Mouse (Mus musculus) limb, embryonic 10.5 days (tissue): Measurements from ENCODE around the gene Mxi1. TPM values are rescaled to one million over a fixed set of nuclear protein-coding genes. Genes with fewer than 3 reads are reported as not detected.

Source experiments
- DNase-seq: peaks from one replicate; pipeline ENCODE4 v3.0.0-alpha.2; 2017; ENCODE audit warnings: low spot score
- H3K27ac ChIP-seq: fragments of 300-500 bp; sonication (generic); 2 replicates; pipeline ENCODE4 v1.5.1; 2016; ENCODE audit warnings: mild to moderate bottlenecking
- H3K27me3 ChIP-seq: fragments of 300-500 bp; sonication (generic); 2 replicates; pipeline ENCODE4 v1.6.1; 2016; ENCODE audit warnings: low read depth, mild to moderate bottlenecking; ENCODE audit not compliant: poor library complexity, severe bottlenecking
- H3K36me3 ChIP-seq: fragments of 300-500 bp; sonication (generic); 2 replicates; pipeline ENCODE4 v1.6.1; 2016; ENCODE audit warnings: mild to moderate bottlenecking, moderate library complexity
- H3K4me1 ChIP-seq: fragments of 300-500 bp; sonication (generic); 2 replicates; pipeline ENCODE4 v1.6.1; 2016
- H3K4me3 ChIP-seq: fragments of 300-500 bp; sonication (generic); 2 replicates; pipeline ENCODE4 v1.5.1; 2016; ENCODE audit warnings: mild to moderate bottlenecking, moderate library complexity
- H3K9me3 ChIP-seq: fragments of 300-500 bp; sonication (generic); replicated peaks from 2 replicates; pipeline ENCODE4 v1.6.1; 2016; ENCODE audit warnings: mild to moderate bottlenecking
- WGBS: fragments of 180-500 bp; shearing (Covaris S2); methylation state at CpG from one replicate; pipeline ENCODE4 v1.1.7; 2016; 5-methylcytosine and 5-hydroxymethylcytosine counted together
- polyA plus RNA-seq: library from polyadenylated mRNA; unstranded; fragments of >200 nt; fragmentation: Nextera tagmentation; extraction: Ambion mirVana; gene quantifications from 2 replicates; pipeline ENCODE4 v1.2.1, GENCODE M21; 2016

Gene Mxi1
- polyA plus RNA-seq, 1 experiment from 2014 or later: 32.4 TPM

GRCm38 (mm10) chr19:53366881-53367280 is 56.6 kb downstream of the Mxi1 start:
- WGBS: 90% methylated on average over 7 of the region's 7 CpGs
- DNase-seq: no peak

DNA sequence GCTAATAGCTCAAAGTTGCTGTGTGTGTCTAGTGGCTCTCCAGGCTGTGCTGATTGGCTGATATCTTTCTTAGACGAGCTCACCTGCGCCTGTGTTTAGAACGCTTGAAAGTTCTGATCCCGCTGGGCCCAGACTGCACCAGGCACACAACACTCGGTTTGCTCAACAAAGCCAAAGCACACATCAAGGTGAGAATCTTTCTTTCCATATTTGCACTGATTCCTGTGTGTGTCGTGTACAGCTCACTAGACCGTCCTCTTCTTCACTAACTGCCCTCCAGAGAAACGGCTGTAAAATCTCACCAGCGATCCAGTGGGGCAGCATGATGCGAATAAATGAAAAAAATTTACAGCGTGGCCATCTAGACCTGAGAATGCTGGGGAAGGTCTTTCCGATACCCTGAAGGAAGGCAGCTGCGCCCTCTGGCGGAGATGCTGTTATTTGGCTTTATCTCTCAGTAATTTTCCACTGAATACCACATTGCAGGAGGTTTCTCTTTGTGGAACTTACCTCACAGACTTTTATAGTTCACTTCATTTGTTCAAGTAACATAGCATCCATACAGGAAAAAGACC is 59.2 kb downstream of the Mxi1 start:
- peaks cover 39% of the 10 kb centered on the region for H3K36me3 ChIP-seq
- peak; percentile 87 for DNase-seq
- H3K4me1 ChIP-seq: peaks cover 24% of the 10 kb centered on the region; the same call in 1 of the 2 replicates
- WGBS: 40% methylated on average over 14 of the region's 14 CpGs
- no peaks in the 10 kb centered on the region for H3K27me3 ChIP-seq
- H3K4me3 ChIP-seq: no peak overlapping the region
- no peaks in the 10 kb centered on the region for H3K9me3 ChIP-seq
- H3K27ac ChIP-seq: no peak overlapping the region

More at GRCm38 (mm10) chr19:53366881-53367280, 56.6 kb downstream of the Mxi1 start:
- Histone ChIP-seq H3K27ac (no peak overlapping the region), H3K4me1 (peaks cover 24% of the 10 kb centered on the region; the same call in 1 of the 2 replicates), H3K36me3 (peaks cover 24% of the 10 kb centered on the region), H3K4me3 (no peak overlapping the region), H3K27me3 (no peaks in the 10 kb centered on the region), H3K9me3 (no peaks in the 10 kb centered on the region)

DNA sequence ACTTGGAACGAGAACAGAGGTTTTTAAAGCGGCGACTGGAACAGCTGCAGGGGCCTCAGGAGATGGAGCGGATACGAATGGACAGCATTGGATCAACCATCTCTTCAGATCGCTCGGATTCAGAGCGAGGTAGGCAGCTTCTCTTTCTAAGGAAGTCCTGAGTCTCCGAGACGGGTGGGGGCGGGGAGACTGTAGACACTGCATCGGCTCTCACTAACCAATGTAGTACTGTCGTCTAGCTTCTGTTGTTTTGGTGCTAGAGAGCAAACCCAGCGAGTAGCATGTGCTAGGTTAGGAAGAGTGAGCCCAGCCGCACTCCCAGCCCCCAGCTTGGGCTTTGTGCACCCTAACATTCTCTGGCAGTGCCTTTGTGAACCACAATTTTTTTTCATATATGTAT is 59.9 kb downstream of the Mxi1 start:
- no peak overlapping the region for H3K4me3 ChIP-seq
- DNase-seq: no peak
- WGBS: 83% methylated on average over 15 of the region's 15 CpGs
- no peaks in the 10 kb centered on the region for H3K9me3 ChIP-seq
- peaks cover 44% of the 10 kb centered on the region for H3K36me3 ChIP-seq
- peaks cover 21% of the 10 kb centered on the region; the same call in 1 of the 2 replicates for H3K4me1 ChIP-seq
- H3K27ac ChIP-seq: no peak overlapping the region
- H3K27me3 ChIP-seq: no peaks in the 10 kb centered on the region

- Histone ChIP-seq H3K9me3 (no peaks in the 10 kb centered on the region), H3K27me3 (no peaks in the 10 kb centered on the region), H3K27ac (no peak within 1 kb of the TSS), H3K4me1 (peaks cover 21% of the 10 kb centered on the region; the same call in 1 of the 2 replicates), H3K4me3 (no peak within 1 kb of the TSS), H3K36me3 (peaks cover 58% of the 10 kb centered on the region)
- no peak for DNase-seq
- 92% methylated on average over 13 of the region's 13 CpGs for WGBS
Observed at GRCm38 (mm10) chr19:53371666-53372065, 61.3 kb downstream of the Mxi1 start, which contains the start of gene Gm10197. Gene Gm10197 (minus strand): TSS chr19:53371766.

DNA sequence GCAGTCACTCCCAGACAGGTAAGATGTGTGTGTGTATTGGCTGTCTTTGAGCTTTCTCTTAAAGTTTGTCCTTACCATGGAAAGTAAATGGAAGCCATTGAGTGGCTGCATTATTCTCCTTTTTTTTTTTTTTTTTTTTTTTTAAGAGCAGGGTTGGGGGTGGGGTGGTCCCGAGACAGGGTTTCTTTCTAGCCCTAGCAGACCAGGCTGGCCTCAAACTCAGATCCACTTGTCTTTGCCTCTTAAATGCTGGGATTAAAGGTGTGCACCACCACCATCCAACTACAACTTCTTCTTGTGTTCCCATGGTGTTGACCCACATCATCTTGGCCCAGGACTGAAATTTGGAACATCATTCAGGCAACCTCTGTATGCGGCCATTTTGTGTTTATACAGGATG is 63.3 kb downstream of the Mxi1 start:
- Histone ChIP-seq H3K4me3 (no peak overlapping the region), H3K4me1 (peaks cover 21% of the 10 kb centered on the region; the same call in 1 of the 2 replicates), H3K36me3 (peaks cover 77% of the 10 kb centered on the region), H3K27ac (no peak overlapping the region), H3K27me3 (no peaks in the 10 kb centered on the region), H3K9me3 (no peaks in the 10 kb centered on the region)
- WGBS: 95% methylated on average over 2 of the region's 2 CpGs
- no peak for DNase-seq

DNA sequence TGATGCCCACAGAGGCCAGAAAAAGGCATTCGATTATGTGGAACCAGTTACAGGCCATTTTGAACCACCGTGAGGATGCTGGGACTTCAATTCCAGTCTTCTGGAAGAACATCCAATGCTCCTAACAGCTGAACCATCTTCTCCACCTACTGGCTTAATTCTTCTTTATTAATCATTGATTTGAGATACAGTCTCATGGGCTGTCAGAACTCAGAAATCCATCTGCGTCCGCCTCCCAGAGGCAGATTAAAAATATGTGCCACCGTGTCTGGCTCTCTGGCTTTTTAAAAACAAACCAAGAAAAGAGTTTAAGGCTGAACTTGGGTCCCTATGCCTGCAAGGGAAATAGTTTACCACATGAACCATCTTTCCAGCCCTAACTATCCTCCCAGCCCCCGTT is 65.0 kb downstream of the Mxi1 start:
- Histone ChIP-seq H3K4me3 (no peak overlapping the region), H3K36me3 (peaks cover 91% of the 10 kb centered on the region), H3K4me1 (peaks cover 12% of the 10 kb centered on the region; the same call in 1 of the 2 replicates), H3K27me3 (no peaks in the 10 kb centered on the region), H3K9me3 (no peaks in the 10 kb centered on the region), H3K27ac (no peak overlapping the region)
- no peak for DNase-seq
- 95% methylated on average over 6 of the region's 6 CpGs for WGBS

GRCm38 (mm10) chr19:53375816-53376215 is 65.5 kb downstream of the Mxi1 start:
- peaks cover 91% of the 10 kb centered on the region for H3K36me3 ChIP-seq
- peaks cover 8% of the 10 kb centered on the region; the same call in 1 of the 2 replicates for H3K4me1 ChIP-seq
- H3K27ac ChIP-seq: no peak overlapping the region
- no peaks in the 10 kb centered on the region for H3K27me3 ChIP-seq
- no peak overlapping the region for H3K4me3 ChIP-seq
- H3K9me3 ChIP-seq: no peaks in the 10 kb centered on the region
- 92% methylated on average over 9 of the region's 9 CpGs for WGBS
- DNase-seq: no peak

DNA sequence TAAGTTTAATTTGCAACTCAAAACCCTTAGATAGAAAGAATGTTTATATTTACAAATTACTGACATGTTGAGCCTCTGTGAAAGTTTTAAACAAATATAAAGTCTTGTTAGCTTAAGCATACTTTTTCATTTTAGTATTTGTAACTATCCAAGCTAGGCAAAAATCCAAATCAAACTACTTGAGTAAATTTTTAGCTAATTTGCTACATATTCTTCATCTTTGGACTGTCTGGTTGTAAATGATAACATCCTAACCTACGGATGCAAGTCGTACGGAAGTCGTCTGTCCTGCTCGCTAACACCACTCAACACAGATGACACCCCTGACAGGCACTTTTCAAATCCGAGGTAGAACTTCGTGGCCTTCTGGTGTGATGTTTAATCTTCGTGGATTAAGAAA is 67.3 kb downstream of the Mxi1 start:
- Histone ChIP-seq H3K36me3 (peaks cover 94% of the 10 kb centered on the region), H3K27me3 (no peaks in the 10 kb centered on the region), H3K4me3 (no peak overlapping the region), H3K27ac (no peak overlapping the region), H3K9me3 (no peaks in the 10 kb centered on the region), H3K4me1 (no peaks in the 10 kb centered on the region)
- DNase-seq: no peak
- WGBS: 95% methylated on average over 8 of the region's 8 CpGs

- Histone ChIP-seq H3K27ac (no peak overlapping the region), H3K4me1 (no peaks in the 10 kb centered on the region), H3K36me3 (peaks cover 94% of the 10 kb centered on the region), H3K9me3 (no peaks in the 10 kb centered on the region), H3K27me3 (no peaks in the 10 kb centered on the region), H3K4me3 (no peak overlapping the region)
- WGBS: 93% methylated on average over 10 of the region's 10 CpGs
- no peak for DNase-seq
Observed at GRCm38 (mm10) chr19:53378421-53378820, 68.1 kb downstream of the Mxi1 start.

- Histone ChIP-seq H3K27me3 (no peaks in the 10 kb centered on the region), H3K4me3 (no peak overlapping the region), H3K9me3 (no peaks in the 10 kb centered on the region), H3K36me3 (peaks cover 99% of the 10 kb centered on the region), H3K27ac (no peak overlapping the region), H3K4me1 (no peaks in the 10 kb centered on the region)
- no peak for DNase-seq
- 96% methylated on average over 15 of the region's 15 CpGs for WGBS
Observed at GRCm38 (mm10) chr19:53383336-53383735, 73.0 kb downstream of the Mxi1 start.

GRCm38 (mm10) chr19:53389417-53389816 is 79.1 kb downstream of the Mxi1 start:
- peak overlapping the region; percentile 98 for H3K27ac ChIP-seq
- no peaks in the 10 kb centered on the region for H3K9me3 ChIP-seq
- peak overlapping the region; percentile 96 for H3K4me3 ChIP-seq
- DNase-seq: no peak
- peaks cover 48% of the 10 kb centered on the region for H3K36me3 ChIP-seq
- 26% methylated on average over 6 of the region's 6 CpGs for WGBS
- peaks cover 11% of the 10 kb centered on the region for H3K4me1 ChIP-seq
- H3K27me3 ChIP-seq: no peaks in the 10 kb centered on the region

GRCm38 (mm10) chr19:53389851-53390431 is 79.6 kb downstream of the Mxi1 start:
- no peaks in the 10 kb centered on the region for H3K9me3 ChIP-seq
- H3K27ac ChIP-seq: peak overlapping the region; percentile 98
- peak overlapping the region; percentile 96 for H3K4me3 ChIP-seq
- H3K36me3 ChIP-seq: peaks cover 43% of the 10 kb centered on the region
- no peak for DNase-seq
- no peaks in the 10 kb centered on the region for H3K27me3 ChIP-seq
- peaks cover 11% of the 10 kb centered on the region for H3K4me1 ChIP-seq
- WGBS: under 1% methylated on average over 58 of the region's 59 CpGs

GRCm38 (mm10) chr19:53390495-53391007 is 80.2 kb downstream of the Mxi1 start, which contains the start of gene Smndc1:
Gene Smndc1 (minus strand): TSS chr19:53390578.
- under 1% methylated on average over 48 of the region's 48 CpGs for WGBS
- Histone ChIP-seq H3K9me3 (no peaks in the 10 kb centered on the region), H3K27ac (peak within 1 kb of the TSS; percentile 98), H3K36me3 (peaks cover 37% of the 10 kb centered on the region), H3K4me1 (peaks cover 11% of the 10 kb centered on the region), H3K4me3 (peak within 1 kb of the TSS; percentile 96), H3K27me3 (no peaks in the 10 kb centered on the region)
- peak; percentile 100 for DNase-seq
